Mouse (Mus musculus) stomach, postnatal 0 days (tissue): Measurements from ENCODE around the gene Zfp451. TPM values are rescaled to one million over a fixed set of nuclear protein-coding genes. Genes with fewer than 3 reads are reported as not detected.

Experiments used
- ATAC-seq: fragments of 200-750 bp; cut with Nextera tagmentation; 2 replicates; pipeline ENCODE4 v1.8.0; 2017; ENCODE audit not compliant: low FRiP score, low TSS enrichment
- DNase-seq: peaks from one replicate; pipeline ENCODE4 v3.0.0-alpha.2; 2016; ENCODE audit warnings: low spot score
- H3K27ac ChIP-seq: fragments of 300-500 bp; sonication (generic); replicated peaks from 2 replicates; pipeline ENCODE4 v1.5.1; 2014; ENCODE audit warnings: mild to moderate bottlenecking, control low read depth
- H3K27me3 ChIP-seq: fragments of 300-500 bp; sonication (generic); 2 replicates; pipeline ENCODE4 v1.6.1; 2014; ENCODE audit warnings: low read length; ENCODE audit not compliant: control insufficient read depth, insufficient read depth
- H3K36me3 ChIP-seq: fragments of 300-500 bp; sonication (generic); 2 replicates; pipeline ENCODE4 v1.6.1; 2014; ENCODE audit warnings: low read length, mixed read lengths; ENCODE audit not compliant: control insufficient read depth, insufficient read depth
- H3K4me1 ChIP-seq: fragments of 300-500 bp; sonication (generic); replicated peaks from 2 replicates; pipeline ENCODE4 v1.6.1; 2014; ENCODE audit warnings: antibody characterized with exemption; ENCODE audit not compliant: control insufficient read depth, insufficient read depth
- H3K4me2 ChIP-seq: fragments of 300-500 bp; sonication (generic); replicated peaks from 2 replicates; pipeline ENCODE4 v1.6.1; 2014; ENCODE audit warnings: low read depth, mild to moderate bottlenecking, control low read depth, moderate library complexity
- H3K4me3 ChIP-seq: fragments of 300-500 bp; sonication (generic); 2 replicates; pipeline ENCODE4 v1.5.1; 2014; ENCODE audit warnings: low read depth, low read length, control low read depth
- H3K9ac ChIP-seq: fragments of 300-500 bp; sonication (generic); 2 replicates; pipeline ENCODE4 v1.6.1; 2014; ENCODE audit warnings: mild to moderate bottlenecking, low read length, control low read depth, mixed read lengths
- H3K9me3 ChIP-seq: fragments of 300-500 bp; sonication (generic); 2 replicates; pipeline ENCODE4 v1.6.1; 2016; ENCODE audit warnings: low read length; ENCODE audit not compliant: control insufficient read depth
- CTCF ChIP-seq: IDR thresholded peaks from 2 replicates; pipeline ENCODE4 v1.5.1; 2016; ENCODE audit warnings: antibody characterized with exemption, low read depth, mild to moderate bottlenecking, moderate library complexity
- EP300 ChIP-seq: optimal IDR thresholded peaks from 2 replicates; pipeline ENCODE3; 2016; ENCODE audit warnings: antibody characterized with exemption
- WGBS: fragments of 180-500 bp; shearing (Covaris S2); extraction: QIAGEN DNeasy Blood & Tissue Kit; methylation state at CpG from one replicate; pipeline ENCODE4 v1.1.7; 2014; 5-methylcytosine and 5-hydroxymethylcytosine counted together
- polyA plus RNA-seq: library from polyadenylated mRNA; unstranded; fragments of >200 nt; fragmentation: Nextera tagmentation; extraction: Ambion mirVana; gene quantifications from 2 replicates; pipeline ENCODE4 v1.2.1, GENCODE M21; 2015

Zfp451 gene
- polyA plus RNA-seq, 1 experiment from 2014 or later, result 7.6 TPM

DNA sequence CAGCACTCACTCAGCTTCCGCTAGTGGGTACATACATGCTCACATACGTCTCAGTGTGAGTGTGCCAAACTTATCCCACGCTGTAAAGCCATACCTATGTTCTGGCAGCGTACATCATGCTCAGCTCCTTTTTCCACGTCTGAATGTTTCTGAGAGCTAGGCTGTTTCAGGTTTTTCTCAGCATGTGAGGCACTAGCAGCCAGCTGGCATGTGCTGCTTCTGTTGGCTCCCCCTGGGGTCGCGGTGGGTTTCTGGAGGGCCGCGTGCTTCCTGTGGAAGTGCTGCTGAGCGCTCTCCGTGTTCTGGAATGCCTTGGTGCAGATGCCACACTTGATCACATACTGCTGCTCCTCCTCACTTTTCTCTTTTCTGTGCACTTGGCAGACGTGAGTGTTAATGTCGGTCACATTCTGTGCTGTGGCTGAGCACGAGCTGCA is 38.2 kb downstream of the Zfp451 start:
- no peak overlapping the region for H3K4me2 ChIP-seq
- no peak overlapping the region for H3K4me3 ChIP-seq
- no peaks in the 10 kb centered on the region for H3K9me3 ChIP-seq
- H3K27me3 ChIP-seq, result no peaks in the 10 kb centered on the region
- no peak for ATAC-seq
- WGBS, result 82% methylated on average over 14 of the region's 14 CpGs
- H3K27ac ChIP-seq, result no peak overlapping the region
- H3K4me1 ChIP-seq, result no peaks in the 10 kb centered on the region
- H3K36me3 ChIP-seq, result peaks cover 14% of the 10 kb centered on the region
- no peak overlapping the region for H3K9ac ChIP-seq
- TF ChIP-seq CTCF (no peak), EP300 (no peak)
- no peak for DNase-seq

DNA sequence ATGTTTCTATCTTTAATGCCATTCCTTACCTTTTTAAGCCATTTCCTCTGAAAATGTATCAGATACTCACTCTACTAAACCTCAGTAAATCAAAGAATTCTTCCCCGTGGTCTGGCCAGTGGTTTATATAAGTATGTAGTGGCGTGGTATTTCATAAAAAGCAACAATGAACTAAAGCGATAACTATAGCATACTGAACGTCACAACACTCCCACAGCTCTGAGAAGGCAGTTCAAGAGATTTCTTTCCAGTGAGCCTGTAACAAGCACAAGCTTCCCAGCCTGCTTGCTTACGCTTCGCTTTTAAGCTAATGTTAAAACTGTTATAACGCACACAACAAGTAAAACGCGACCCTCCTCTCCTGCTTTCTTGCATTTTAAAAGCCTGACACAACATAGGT is 42.3 kb downstream of the Zfp451 start:
- Histone ChIP-seq H3K36me3 (peaks cover 22% of the 10 kb centered on the region), H3K4me2 (no peak overlapping the region), H3K27me3 (no peaks in the 10 kb centered on the region), H3K4me3 (no peak overlapping the region), H3K4me1 (no peaks in the 10 kb centered on the region), H3K9ac (no peak overlapping the region), H3K9me3 (no peaks in the 10 kb centered on the region), H3K27ac (no peak overlapping the region)
- TF ChIP-seq CTCF (no peak), EP300 (no peak)
- WGBS, result 87% methylated on average over 9 of the region's 9 CpGs
- no peak for DNase-seq
- no peak for ATAC-seq

DNA sequence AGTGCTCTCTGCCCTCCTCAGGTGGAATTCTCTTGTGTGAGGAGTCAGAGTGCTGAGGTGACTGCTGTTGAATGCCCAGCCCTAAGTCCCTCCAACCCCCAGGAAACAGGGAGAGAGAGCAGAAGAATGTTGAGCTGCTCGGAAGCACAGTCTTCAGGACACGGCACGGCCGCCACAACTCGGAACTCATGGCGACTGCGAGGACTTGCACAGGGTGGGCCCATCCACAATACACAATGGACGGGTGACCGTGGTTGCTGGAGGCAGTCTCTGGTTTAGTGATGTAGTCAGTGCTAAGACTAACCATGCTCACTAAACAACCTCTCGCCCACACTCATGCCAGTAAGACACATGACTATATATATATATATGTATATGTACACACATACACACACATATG is 42.8 kb downstream of the Zfp451 start:
- Histone ChIP-seq H3K4me2 (no peak overlapping the region), H3K9me3 (no peaks in the 10 kb centered on the region), H3K36me3 (peaks cover 20% of the 10 kb centered on the region), H3K27me3 (no peaks in the 10 kb centered on the region), H3K4me1 (no peaks in the 10 kb centered on the region), H3K27ac (no peak overlapping the region), H3K4me3 (no peak overlapping the region), H3K9ac (no peak overlapping the region)
- no peak for DNase-seq
- no peak for ATAC-seq
- no peak for TF ChIP-seq EP300
- no peak for TF ChIP-seq CTCF
- WGBS, result 95% methylated on average over 10 of the region's 10 CpGs

DNA sequence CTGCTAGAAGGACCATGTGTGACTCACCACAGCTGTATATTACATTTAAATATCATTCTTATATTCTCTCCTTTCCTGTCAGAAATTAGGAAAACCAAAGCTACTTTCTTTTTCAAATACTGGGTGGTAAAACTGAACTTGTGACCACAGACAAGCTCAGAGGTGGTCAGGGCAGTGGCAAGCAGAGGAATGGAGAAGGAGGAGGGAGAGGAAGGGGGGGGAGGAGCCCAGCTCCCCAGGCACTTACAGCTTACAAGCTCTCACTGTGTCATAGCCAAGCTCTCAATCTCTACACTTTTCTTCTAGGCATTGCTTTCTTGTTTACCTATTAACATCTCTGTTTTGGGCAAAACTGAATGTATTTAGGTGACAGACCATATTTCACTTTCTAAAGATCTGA is 45.6 kb downstream of the Zfp451 start:
- no peaks in the 10 kb centered on the region for H3K27me3 ChIP-seq
- TF ChIP-seq EP300 (no peak), CTCF (no peak)
- no peak overlapping the region for H3K9ac ChIP-seq
- H3K4me3 ChIP-seq, result no peak overlapping the region
- no peak for DNase-seq
- H3K4me2 ChIP-seq, result no peak overlapping the region
- no peaks in the 10 kb centered on the region for H3K4me1 ChIP-seq
- H3K9me3 ChIP-seq, result no peaks in the 10 kb centered on the region
- no peak for ATAC-seq
- peaks cover 17% of the 10 kb centered on the region; the same call in 1 of the 2 replicates for H3K36me3 ChIP-seq
- no peak overlapping the region for H3K27ac ChIP-seq

DNA sequence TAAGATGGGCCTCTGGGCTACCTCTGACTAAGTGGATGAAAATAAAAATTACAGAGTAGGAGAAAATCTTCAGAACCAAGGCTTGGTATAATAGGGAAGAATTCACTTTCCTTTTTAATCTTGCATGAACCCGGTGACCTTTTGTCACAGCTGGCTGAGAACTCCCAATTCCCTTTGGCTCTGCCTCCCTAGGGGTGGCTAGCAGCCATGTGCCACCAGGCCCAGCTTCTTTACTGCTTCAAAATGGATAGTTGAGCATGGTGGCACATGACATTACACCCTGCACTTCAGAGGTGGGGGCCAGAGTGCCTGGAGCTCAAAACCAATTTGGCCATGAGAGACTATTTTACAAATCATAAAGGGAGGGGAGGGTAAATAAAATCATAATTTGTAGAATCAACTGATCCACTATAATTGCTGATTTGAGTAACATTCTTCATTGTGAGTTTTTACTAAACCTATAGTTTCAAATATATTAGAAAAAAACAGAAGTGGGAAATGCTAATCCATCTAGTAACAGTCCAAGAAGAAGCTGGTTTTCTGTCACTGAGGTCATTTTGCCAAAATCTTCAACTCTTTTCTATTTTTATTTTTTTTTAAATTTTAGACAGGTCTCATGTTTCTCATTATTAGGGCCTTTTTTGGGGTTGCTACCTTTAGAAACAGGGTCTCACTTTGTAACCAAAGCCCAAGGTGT is 46.2 kb downstream of the Zfp451 start:
- Histone ChIP-seq H3K36me3 (peaks cover 17% of the 10 kb centered on the region; the same call in 1 of the 2 replicates), H3K9me3 (no peaks in the 10 kb centered on the region), H3K27me3 (no peaks in the 10 kb centered on the region), H3K4me1 (no peaks in the 10 kb centered on the region), H3K27ac (no peak overlapping the region), H3K4me3 (no peak overlapping the region), H3K9ac (no peak overlapping the region), H3K4me2 (no peak overlapping the region)
- TF ChIP-seq CTCF (no peak), EP300 (no peak)
- no peak for DNase-seq
- WGBS, result 85% methylated on average over 1 of the region's 1 CpGs
- ATAC-seq, result no peak

DNA sequence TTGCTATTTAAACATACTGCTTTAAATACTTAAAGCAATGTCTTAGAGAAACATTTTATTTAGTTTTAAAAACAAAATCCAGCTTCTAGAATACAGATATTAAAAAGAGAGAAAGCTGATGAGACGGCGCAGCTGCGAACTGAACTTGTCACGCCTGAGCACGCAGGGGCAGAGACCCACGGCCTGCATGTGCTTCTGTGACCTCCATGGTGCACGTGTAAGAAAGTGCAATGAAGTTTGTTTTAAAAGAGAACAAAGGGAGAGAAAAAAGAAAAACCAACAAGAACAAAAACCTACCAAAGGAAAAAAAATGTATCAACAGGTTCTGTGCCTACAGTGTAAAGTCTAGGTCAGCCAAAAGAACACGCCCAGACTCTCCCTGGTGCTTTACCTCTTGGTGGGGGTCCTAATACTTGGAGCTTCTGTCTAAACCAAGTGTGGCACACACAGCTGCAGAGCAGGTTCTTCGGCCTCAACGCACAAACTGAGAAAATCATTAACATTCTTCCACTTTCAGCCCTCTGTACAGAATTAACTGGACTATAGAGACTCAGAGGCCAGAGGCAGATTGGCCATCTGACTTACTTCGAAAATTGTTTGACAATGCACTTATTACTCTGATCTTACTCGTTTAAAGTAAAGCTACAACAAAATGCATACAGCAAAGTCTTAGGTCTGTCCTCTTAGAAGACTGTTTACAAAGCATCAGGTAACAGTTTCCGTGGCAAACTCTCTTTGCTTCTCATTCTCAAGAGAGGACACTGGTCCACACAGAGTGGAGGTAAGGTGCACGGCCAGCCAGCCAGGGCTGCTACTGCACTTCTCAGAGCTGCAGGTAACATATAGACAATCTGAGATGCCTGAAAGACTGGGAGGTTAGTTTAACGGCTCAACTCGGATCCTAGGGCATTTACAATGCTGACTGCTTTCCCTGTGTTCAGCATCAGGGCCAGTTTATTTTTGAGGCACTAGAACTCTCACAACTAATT is 47.6 kb downstream of the Zfp451 start:
- TF ChIP-seq EP300, result no peak
- no peak for DNase-seq
- peaks cover 11% of the 10 kb centered on the region for H3K36me3 ChIP-seq
- H3K9me3 ChIP-seq, result no peaks in the 10 kb centered on the region
- no peaks in the 10 kb centered on the region for H3K4me1 ChIP-seq
- no peak for ATAC-seq
- 51% methylated on average over 16 of the region's 16 CpGs for WGBS
- H3K27ac ChIP-seq, result no peak overlapping the region
- no peak overlapping the region for H3K4me3 ChIP-seq
- no peak overlapping the region for H3K9ac ChIP-seq
- no peaks in the 10 kb centered on the region for H3K27me3 ChIP-seq
- H3K4me2 ChIP-seq, result no peak overlapping the region
